Mouse (Mus musculus) mouse trophoblast stem cell (cell line): ENCODE measurements around the gene Mtmr3.
"Not testable (repeated sequence)": the region's sequence is repeated elsewhere in the genome, so short reads cannot be mapped to it uniquely, and the experiment has no call there.

Source experiments
- in situ Hi-C, 2 experiments: fragments of 300-500 bp; cut with MseI, MboI; formaldehyde crosslinking; loops; 2 replicates in 1 of 2; 3 replicates in 1 of 2; pipeline ENCODE4 v1.15.1; 2025

The Mtmr3 gene

DNA sequence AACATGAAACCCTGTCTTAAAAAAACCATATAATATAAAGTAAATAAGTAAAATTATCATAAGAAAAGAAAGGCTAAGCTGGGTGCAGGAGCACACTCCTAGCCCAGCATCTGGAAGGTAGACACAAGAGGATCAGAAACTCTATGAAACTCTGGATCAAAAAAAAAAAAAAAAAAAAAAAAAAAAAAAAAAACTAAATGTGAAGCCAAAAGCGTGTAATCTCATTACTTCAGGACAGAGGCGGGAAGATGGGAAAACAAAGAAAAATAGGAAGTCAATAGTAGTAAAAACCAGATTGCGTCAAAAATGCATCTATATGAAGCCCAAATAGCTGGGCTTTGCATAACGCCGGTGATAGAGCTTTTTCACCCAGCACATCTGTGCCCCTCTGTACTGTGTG is 7.2 kb upstream of the Mtmr3 start:
- in situ Hi-C loops = no loop called here

DNA sequence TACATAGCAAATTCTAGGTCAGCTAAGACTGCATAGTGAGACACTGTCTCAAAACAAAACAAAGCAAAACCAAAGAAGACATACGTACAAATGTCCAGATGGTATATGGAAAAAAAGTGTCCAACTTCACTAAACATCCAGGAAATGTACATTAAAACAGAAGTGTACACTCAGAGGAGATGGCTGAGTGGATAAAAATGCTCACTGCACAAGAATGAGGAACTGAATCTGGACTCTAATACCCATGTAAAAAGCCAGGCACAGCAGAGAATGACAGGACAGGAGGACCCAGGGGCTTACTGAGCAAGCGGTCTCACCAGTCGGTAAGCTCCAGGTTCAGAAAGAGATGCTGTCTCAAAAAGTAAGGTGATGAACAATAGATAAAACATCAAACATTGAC is 5.3 kb upstream of the Mtmr3 start:
- in situ Hi-C loops = no loop called here

GRCm38 (mm10) chr11:4598411-4598810 is 3.7 kb upstream of the Mtmr3 start:
- in situ Hi-C loops = no loop called here

- in situ Hi-C loops = no loop called here
Measured at GRCm38 (mm10) chr11:4593849-4594607, 635 bp downstream of the Mtmr3 start.

DNA sequence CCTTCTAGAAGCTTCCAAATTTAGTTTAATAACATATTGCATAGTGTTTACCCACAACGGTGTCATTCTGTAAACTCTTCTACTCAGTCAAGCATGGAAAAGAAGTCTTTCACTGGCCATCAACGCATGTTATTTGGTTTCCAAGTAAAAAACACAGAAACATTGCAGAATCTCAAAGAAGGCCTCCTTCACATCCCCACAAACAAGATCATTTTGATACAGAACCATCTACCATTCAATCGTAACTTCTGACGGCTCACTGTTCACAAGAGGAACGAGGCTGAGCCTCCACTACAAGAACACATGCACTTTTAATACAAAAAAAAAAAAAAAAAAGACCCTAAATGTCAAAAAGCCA is 1.2 kb downstream of the Mtmr3 start:
- in situ Hi-C loops = no loop called here

- in situ Hi-C loops = no loop called here
Measured at GRCm38 (mm10) chr11:4591811-4592210, 2.9 kb downstream of the Mtmr3 start.

- in situ Hi-C loops = no loop called here
Measured at GRCm38 (mm10) chr11:4578682-4579081, 16.0 kb downstream of the Mtmr3 start.

GRCm38 (mm10) chr11:4577079-4577478 is 17.6 kb downstream of the Mtmr3 start:
- in situ Hi-C loops = no loop called here

DNA sequence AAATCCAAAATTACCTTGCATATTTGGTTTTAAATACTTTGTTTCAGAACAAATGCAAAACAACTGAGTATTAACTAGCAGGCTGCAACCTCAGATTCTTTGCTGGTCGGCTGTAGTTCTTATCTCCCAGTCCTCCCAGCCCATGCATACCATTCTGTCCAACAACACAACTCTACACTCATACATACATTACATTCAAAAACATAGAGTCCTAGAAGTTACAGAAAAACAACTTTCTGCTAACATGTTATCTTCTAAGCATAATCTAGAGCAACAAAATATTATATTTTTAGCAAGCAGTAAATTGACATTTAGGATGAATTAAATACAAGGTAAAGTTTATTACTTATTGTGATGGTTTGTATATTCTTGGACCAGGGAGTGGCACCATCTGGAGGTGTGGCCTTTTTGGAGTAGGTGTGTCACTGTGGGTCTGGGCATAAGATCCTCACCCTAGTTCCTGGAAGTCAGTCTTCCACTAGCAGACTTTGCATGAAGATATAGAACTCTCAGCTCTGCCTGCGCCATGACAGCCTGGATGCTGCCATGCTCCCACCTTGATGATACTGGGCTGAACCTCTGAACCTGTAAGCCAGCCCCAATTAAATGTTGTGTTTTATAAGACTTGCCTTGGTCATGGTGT is 18.5 kb downstream of the Mtmr3 start:
- in situ Hi-C loops = not testable (repeated sequence)

DNA sequence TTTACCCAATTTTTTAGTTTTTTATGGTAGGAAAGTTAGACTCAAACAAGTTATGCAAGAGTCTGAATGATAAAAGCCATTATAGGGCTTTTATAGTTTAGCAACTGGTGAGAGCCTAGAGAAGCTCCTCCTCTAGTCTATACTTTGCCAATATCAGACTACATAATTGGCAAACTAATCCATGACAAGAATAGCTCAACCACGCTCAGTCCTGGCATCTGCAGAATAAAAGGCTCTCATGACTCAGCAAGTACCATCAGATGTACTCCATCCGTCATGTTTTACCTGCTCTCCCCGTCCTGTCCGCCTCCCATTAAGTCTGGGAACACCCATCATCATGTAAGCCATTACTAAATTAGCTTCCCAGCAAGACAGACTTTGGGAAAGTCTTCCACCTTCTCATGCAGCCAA is 23.2 kb downstream of the Mtmr3 start:
- in situ Hi-C loops = no loop called here

DNA sequence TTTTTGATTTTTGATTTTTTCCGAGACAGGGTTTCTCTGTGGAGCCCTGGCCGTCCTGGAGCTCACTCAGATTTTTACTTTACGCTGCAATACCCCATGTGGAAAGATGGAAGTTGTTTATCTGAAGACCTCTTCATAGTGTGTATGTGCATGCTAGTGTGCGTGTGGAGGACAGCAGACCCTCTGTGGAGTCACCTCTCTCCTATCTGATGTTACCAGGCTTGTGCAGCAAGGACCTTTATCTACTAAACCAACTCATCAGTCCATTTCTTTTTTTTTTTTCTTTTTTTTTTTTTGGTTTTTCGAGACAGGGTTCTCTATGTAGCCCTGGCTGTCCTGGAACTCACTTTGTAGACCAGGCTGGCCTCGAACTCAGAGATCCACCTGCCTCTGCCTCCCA is 28.3 kb downstream of the Mtmr3 start:
- in situ Hi-C loops = no loop called here

- in situ Hi-C loops = no loop called here
Measured at GRCm38 (mm10) chr11:4565545-4565944, 29.1 kb downstream of the Mtmr3 start.

GRCm38 (mm10) chr11:4553274-4554063 is 41.2 kb downstream of the Mtmr3 start:
- in situ Hi-C loops = no loop called here

DNA sequence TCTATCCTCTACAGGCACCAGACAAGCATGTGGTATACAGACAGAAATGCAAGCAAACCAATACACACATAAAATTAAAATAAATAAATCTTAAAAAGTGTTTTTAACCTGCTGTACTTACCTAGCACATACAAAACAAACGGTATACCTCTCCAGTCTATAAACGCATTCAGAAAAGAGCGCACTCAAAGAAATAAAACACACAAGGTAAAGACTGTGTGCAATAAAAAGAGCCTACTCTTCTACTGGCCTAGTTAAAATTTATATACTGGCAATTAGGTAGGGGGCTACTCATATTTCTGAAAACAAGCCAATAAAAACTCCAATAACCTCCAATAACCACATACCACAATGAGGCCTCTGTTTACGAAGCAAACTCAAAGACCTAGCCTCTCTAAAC is 47.1 kb downstream of the Mtmr3 start:
- in situ Hi-C loops = no loop called here

DNA sequence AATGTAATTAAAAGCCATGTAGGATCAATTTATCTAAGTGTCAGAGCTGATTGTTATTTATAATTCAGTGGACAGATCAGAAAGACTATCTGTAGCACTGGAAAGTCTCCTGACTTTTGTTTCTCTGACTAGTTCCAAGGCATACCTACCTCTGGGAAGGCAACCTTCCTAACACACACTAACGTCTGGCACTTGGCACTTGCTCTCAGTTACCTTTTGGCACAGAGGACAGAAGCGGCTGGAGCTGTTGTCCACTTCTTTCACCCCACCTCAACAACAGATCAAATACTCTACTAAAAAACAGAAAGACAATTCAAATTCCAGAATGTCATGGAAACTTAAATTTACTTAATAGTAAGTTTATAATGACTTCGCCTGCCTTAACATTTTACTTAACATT is 48.7 kb downstream of the Mtmr3 start:
- in situ Hi-C loops = no loop called here

DNA sequence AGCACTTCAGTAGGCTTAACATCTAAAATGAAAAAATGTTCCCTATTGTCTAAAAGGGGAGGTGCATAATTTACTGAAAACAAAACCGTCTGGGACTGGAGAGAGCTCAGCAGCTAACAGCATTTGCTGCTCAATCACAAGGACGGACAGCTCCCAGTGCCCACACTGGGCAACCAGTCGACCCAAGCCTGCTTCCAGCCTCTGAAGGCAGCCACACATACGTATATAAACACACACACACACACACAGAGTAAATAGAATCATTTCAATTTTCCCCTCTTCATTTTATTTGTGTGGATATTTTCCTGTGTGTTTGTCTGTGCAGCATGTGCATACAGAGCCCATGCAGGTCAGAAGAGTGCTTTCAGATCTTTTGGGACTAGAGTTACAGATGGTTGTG is 49.3 kb downstream of the Mtmr3 start:
- in situ Hi-C loops = no loop called here

DNA sequence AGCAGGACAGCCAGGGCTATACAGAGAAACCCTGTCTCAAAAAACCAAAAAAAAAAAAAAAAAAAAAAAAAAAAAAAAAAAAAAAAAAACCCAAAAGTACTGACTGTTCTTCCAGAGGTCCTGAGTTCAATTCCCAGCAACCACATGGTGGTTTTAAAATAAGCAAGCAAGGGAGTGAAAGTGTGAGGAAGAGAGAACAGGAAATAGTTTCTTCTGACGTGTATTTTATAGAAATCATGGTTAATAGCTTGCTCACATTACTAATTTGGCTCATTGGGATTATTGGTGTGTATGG is 50.1 kb downstream of the Mtmr3 start:
- in situ Hi-C loops = not testable (repeated sequence)

GRCm38 (mm10) chr11:4543746-4544626 is 50.7 kb downstream of the Mtmr3 start:
- in situ Hi-C loops = no loop called here

DNA sequence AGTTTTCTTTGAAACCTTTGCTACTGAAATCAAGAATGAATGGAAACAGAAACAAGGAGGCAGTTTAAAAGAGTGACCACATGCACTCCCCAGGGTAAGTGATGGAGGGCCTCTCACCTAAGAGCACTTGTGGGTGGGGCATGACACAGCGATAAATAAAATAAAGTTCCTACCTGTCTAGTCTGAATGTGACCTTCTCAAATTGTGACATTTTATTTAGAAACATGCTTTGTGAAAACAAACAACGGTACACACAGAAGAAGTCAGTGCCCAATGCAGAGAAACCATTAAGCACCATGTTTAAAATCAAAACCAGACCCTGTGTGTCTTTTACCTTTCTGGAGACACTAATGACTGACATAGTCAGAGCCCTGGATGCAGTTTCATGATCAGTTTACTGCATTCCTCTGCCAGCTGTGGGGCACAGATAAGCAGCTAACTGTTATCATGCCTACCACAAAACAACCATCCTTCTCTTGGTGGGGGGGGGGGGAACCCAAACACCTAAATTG is 51.6 kb downstream of the Mtmr3 start:
- in situ Hi-C loops = no loop called here

- in situ Hi-C loops = no loop called here
Measured at GRCm38 (mm10) chr11:4536645-4537044, 58.0 kb downstream of the Mtmr3 start.

- in situ Hi-C loops = no loop called here
Measured at GRCm38 (mm10) chr11:4527132-4527531, 67.5 kb downstream of the Mtmr3 start.
